Mouse (Mus musculus) spleen, adult 2 months (tissue): ENCODE results near the gene Prkcsh. TPM values are rescaled to one million over a fixed set of nuclear protein-coding genes. Genes with fewer than 3 reads are reported as not detected.

ENCODE experiments used
- DNase-seq, 2 experiments: peaks; one replicate each; pipeline versions ENCODE4 v3.0.0 to v3.0.0-alpha.2; 2012 to 2021; ENCODE audit warnings: low spot score in 2 of 2, low read depth in 1 of 2
- H3K27ac ChIP-seq: fragments of 200-500 bp; 2 replicates; pipeline ENCODE4 v1.5.1; 2012; ENCODE audit warnings: low read length, inconsistent platforms; ENCODE audit not compliant: insufficient read depth
- H3K27me3 ChIP-seq: fragments of 200-500 bp; 2 replicates; pipeline ENCODE4 v1.6.1; 2012; ENCODE audit warnings: mild to moderate bottlenecking, moderate library complexity, low read length, inconsistent platforms; ENCODE audit not compliant: control insufficient read depth, insufficient read depth
- H3K36me3 ChIP-seq: fragments of 200-500 bp; 2 replicates; pipeline ENCODE4 v1.6.1; 2012; ENCODE audit warnings: mild to moderate bottlenecking, low read length, inconsistent platforms; ENCODE audit not compliant: control insufficient read depth, insufficient read depth
- H3K4me1 ChIP-seq: fragments of 200-500 bp; 2 replicates; pipeline ENCODE4 v1.6.1; 2011; ENCODE audit warnings: inconsistent platforms; ENCODE audit not compliant: control insufficient read depth, insufficient read depth, insufficient read length
- H3K4me3 ChIP-seq: fragments of 200-500 bp; 2 replicates; pipeline ENCODE4 v1.5.1; 2011; ENCODE audit warnings: mild to moderate bottlenecking, inconsistent platforms; ENCODE audit not compliant: insufficient read depth, insufficient read length; ENCODE audit errors: extremely low read depth
- CTCF ChIP-seq: fragments of 200-500 bp; IDR thresholded peaks from 2 replicates; pipeline ENCODE4 v1.5.1; 2011; ENCODE audit warnings: mild to moderate bottlenecking, inconsistent platforms; ENCODE audit not compliant: insufficient read depth, insufficient read length, insufficient replicate concordance; ENCODE audit errors: extremely low read depth
- POLR2A ChIP-seq: fragments of 200-500 bp; IDR thresholded peaks from 2 replicates; pipeline ENCODE4 v1.6.1; 2011; ENCODE audit warnings: low read depth, low read length, inconsistent platforms
- WGBS: fragments of 180-500 bp; shearing (Covaris S2); methylation state at CpG from one replicate; pipeline ENCODE4 v1.1.7; 2018; 5-methylcytosine and 5-hydroxymethylcytosine counted together
- polyA plus RNA-seq: library from polyadenylated mRNA; depleted of rRNA; stranded (reverse); fragments of >200 nt; gene quantifications from 2 replicates; pipeline ENCODE4 v1.2.3, GENCODE M21; 2012; rRNA removed

Gene Prkcsh
- polyA plus RNA-seq, 1 experiment, result 47.4 TPM

- TF ChIP-seq CTCF (peak; percentile 64; the same call in 1 of the 2 replicates), POLR2A (no peak)
- peak; percentile 69 to 73 for DNase-seq
- H3K27ac ChIP-seq, result no peak overlapping the region
- 4% methylated on average over 32 of the region's 32 CpGs for WGBS
- H3K27me3 ChIP-seq, result peaks cover 23% of the 10 kb centered on the region
- H3K4me3 ChIP-seq, result peak overlapping the region; percentile 15; the same call in 1 of the 2 replicates
- H3K36me3 ChIP-seq, result peaks cover 12% of the 10 kb centered on the region
- H3K4me1 ChIP-seq, result peaks cover 16% of the 10 kb centered on the region
Observed at GRCm38 (mm10) chr9:22054411-22055076, 51.9 kb downstream of the Prkcsh start.

- Histone ChIP-seq H3K27ac (no peak overlapping the region), H3K4me1 (peaks cover 13% of the 10 kb centered on the region), H3K4me3 (no peak overlapping the region), H3K36me3 (peaks cover 12% of the 10 kb centered on the region), H3K27me3 (peaks cover 18% of the 10 kb centered on the region)
- TF ChIP-seq CTCF (no peak), POLR2A (no peak)
- 55% methylated on average over 29 of the region's 29 CpGs for WGBS
- DNase-seq, result no peak
Observed at GRCm38 (mm10) chr9:22055713-22056112, 53.1 kb downstream of the Prkcsh start.

- 78% methylated on average over 9 of the region's 9 CpGs for WGBS
- DNase-seq, result no peak
Observed at GRCm38 (mm10) chr9:22056303-22056910, 53.8 kb downstream of the Prkcsh start.

GRCm38 (mm10) chr9:22057031-22057517 lies 54.5 kb downstream of the Prkcsh start:
- TF ChIP-seq CTCF (no peak), POLR2A (no peak)
- H3K36me3 ChIP-seq, result peaks cover 12% of the 10 kb centered on the region
- peaks cover 6% of the 10 kb centered on the region; the same call in 1 of the 2 replicates for H3K4me1 ChIP-seq
- H3K27ac ChIP-seq, result no peak overlapping the region
- DNase-seq, result no peak
- H3K27me3 ChIP-seq, result peaks cover 5% of the 10 kb centered on the region
- H3K4me3 ChIP-seq, result no peak overlapping the region
- 94% methylated on average over 9 of the region's 9 CpGs for WGBS

More at GRCm38 (mm10) chr9:22056303-22056910, 53.8 kb downstream of the Prkcsh start:
- Histone ChIP-seq H3K4me3 (no peak overlapping the region), H3K27me3 (peaks cover 12% of the 10 kb centered on the region), H3K27ac (no peak overlapping the region), H3K4me1 (peaks cover 6% of the 10 kb centered on the region), H3K36me3 (peaks cover 12% of the 10 kb centered on the region)
- TF ChIP-seq CTCF, result no peak
- TF ChIP-seq POLR2A, result no peak

- H3K36me3 ChIP-seq, result peaks cover 13% of the 10 kb centered on the region
- 89% methylated on average over 9 of the region's 9 CpGs for WGBS
Observed at GRCm38 (mm10) chr9:22058011-22058424, 55.4 kb downstream of the Prkcsh start.

GRCm38 (mm10) chr9:22061339-22061738 lies 58.7 kb downstream of the Prkcsh start:
- Histone ChIP-seq H3K4me3 (no peak overlapping the region), H3K36me3 (peaks cover 25% of the 10 kb centered on the region), H3K4me1 (no peaks in the 10 kb centered on the region), H3K27me3 (no peaks in the 10 kb centered on the region), H3K27ac (no peak overlapping the region)
- 83% methylated on average over 2 of the region's 2 CpGs for WGBS
- TF ChIP-seq POLR2A (no peak), CTCF (no peak)
- DNase-seq, result no peak

More at GRCm38 (mm10) chr9:22058011-22058424, 55.4 kb downstream of the Prkcsh start:
- no peak overlapping the region for H3K27ac ChIP-seq
- no peak for DNase-seq
- H3K27me3 ChIP-seq, result peaks cover 2% of the 10 kb centered on the region
- no peak overlapping the region for H3K4me3 ChIP-seq
- peaks cover 6% of the 10 kb centered on the region; the same call in 1 of the 2 replicates for H3K4me1 ChIP-seq
- TF ChIP-seq POLR2A, result no peak
- TF ChIP-seq CTCF, result no peak

Other genes with a start within 250 kb of the Prkcsh start
- 9.0 and 11.6 TPM in 2 replicates for gene Spc24, start 242.5 kb upstream of the Prkcsh start, polyA plus RNA-seq
- 15.4 and 19.8 TPM in 2 replicates for gene Kank2, start 204.1 kb upstream of the Prkcsh start, polyA plus RNA-seq
- 0.60 and 1.3 TPM in 2 replicates for gene Angptl8, start 167.3 kb upstream of the Prkcsh start, polyA plus RNA-seq
- 43.3 and 47.6 TPM in 2 replicates for gene Dock6, start 150.2 kb upstream of the Prkcsh start, polyA plus RNA-seq
- 21.1 and 29.6 TPM in 2 replicates for gene Rab3d, start 84.6 kb upstream of the Prkcsh start, polyA plus RNA-seq
- 0.75 and 0.95 TPM in 2 replicates for gene Ccdc159, start 75.3 kb upstream of the Prkcsh start, polyA plus RNA-seq
- 19.4 and 24.1 TPM in 2 replicates for gene Tmem205, start 75.2 kb upstream of the Prkcsh start, polyA plus RNA-seq
- gene Plppr2, start 65.8 kb upstream of the Prkcsh start, polyA plus RNA-seq, result 2.6 and 3.9 TPM in 2 replicates
- gene Swsap1, start 47.1 kb upstream of the Prkcsh start, polyA plus RNA-seq, result 6.5 and 7.4 TPM in 2 replicates
- 49.5 and 59.5 TPM in 2 replicates for gene Epor, start 39.3 kb upstream of the Prkcsh start, polyA plus RNA-seq
- 7.4 and 8.0 TPM in 2 replicates for gene Rgl3, start 13.4 kb upstream of the Prkcsh start, polyA plus RNA-seq
- 0.12 TPM in 1 of 2 replicates, not detected in the other for gene Ccdc151, start 172 bp upstream of the Prkcsh start, polyA plus RNA-seq
- not detected in 2 replicates for gene Elavl3, start 49.2 kb downstream of the Prkcsh start, polyA plus RNA-seq
- gene Gm49318, start 68.5 kb downstream of the Prkcsh start, polyA plus RNA-seq, result not detected in 2 replicates
- gene Zfp653, start 68.6 kb downstream of the Prkcsh start, polyA plus RNA-seq, result 21.6 and 28.1 TPM in 2 replicates
- 21.8 and 30.1 TPM in 2 replicates for gene Ecsit, start 82.6 kb downstream of the Prkcsh start, polyA plus RNA-seq
- gene Cnn1, start 96.4 kb downstream of the Prkcsh start, polyA plus RNA-seq, result 7.2 and 8.0 TPM in 2 replicates
- 70.2 and 89.3 TPM in 2 replicates for gene Elof1, start 114.4 kb downstream of the Prkcsh start, polyA plus RNA-seq
- 309 and 340 TPM in 2 replicates for gene Acp5, start 132.9 kb downstream of the Prkcsh start, polyA plus RNA-seq
- 23.6 and 38.6 TPM in 2 replicates for gene Pigyl, start 154.0 kb downstream of the Prkcsh start, polyA plus RNA-seq
- not detected in 2 replicates for gene Zfp872, start 185.3 kb downstream of the Prkcsh start, polyA plus RNA-seq
- 13.8 and 15.1 TPM in 2 replicates for gene Zfp809, start 222.9 kb downstream of the Prkcsh start, polyA plus RNA-seq